Mouse (Mus musculus) layer of hippocampus, adult 9-11 months (tissue): ENCODE results near the gene Tollip.
"Not testable (repeated sequence)": the region's sequence is repeated elsewhere in the genome, so short reads cannot be mapped to it uniquely, and the experiment has no call there.

Experiments used
- DNase-seq: peaks from one replicate; pipeline ENCODE4 v3.0.0; 2022

Tollip gene

GRCm38 (mm10) chr7:141928642-141929041 is 10.3 kb upstream of the Tollip start:
- DNase-seq = peak; percentile 39

- peak; percentile 33 for DNase-seq
Measured at GRCm38 (mm10) chr7:141924917-141925316, 6.6 kb upstream of the Tollip start.

- not testable (repeated sequence) for DNase-seq
Measured at GRCm38 (mm10) chr7:141924121-141924520, 5.8 kb upstream of the Tollip start.

- no peak for DNase-seq
Measured at GRCm38 (mm10) chr7:141911305-141911704, 7.0 kb downstream of the Tollip start.

- DNase-seq = peak; percentile 77
Measured at GRCm38 (mm10) chr7:141908591-141908990, 9.7 kb downstream of the Tollip start.

GRCm38 (mm10) chr7:141902791-141903190 is 15.5 kb downstream of the Tollip start:
- DNase-seq = peak; percentile 51

GRCm38 (mm10) chr7:141902269-141902729 is 16.0 kb downstream of the Tollip start:
- peak; percentile 98 for DNase-seq

- DNase-seq = peak; percentile 23
Measured at GRCm38 (mm10) chr7:141901825-141902224, 16.5 kb downstream of the Tollip start.

GRCm38 (mm10) chr7:141892151-141892550 is 26.2 kb downstream of the Tollip start:
- DNase-seq = no peak

GRCm38 (mm10) chr7:141878813-141879212 is 39.5 kb downstream of the Tollip start:
- DNase-seq = no peak

GRCm38 (mm10) chr7:141874891-141875290 is 43.4 kb downstream of the Tollip start:
- DNase-seq = no peak

GRCm38 (mm10) chr7:141870553-141870952 is 47.8 kb downstream of the Tollip start:
- DNase-seq = no peak

GRCm38 (mm10) chr7:141869644-141870043 is 48.7 kb downstream of the Tollip start:
- DNase-seq = no peak

GRCm38 (mm10) chr7:141861046-141861445 is 57.3 kb downstream of the Tollip start:
- DNase-seq = no peak

- DNase-seq = no peak
Measured at GRCm38 (mm10) chr7:141840354-141840753, 78.0 kb downstream of the Tollip start.

GRCm38 (mm10) chr7:141838779-141839178 is 79.5 kb downstream of the Tollip start, which contains the start of gene Muc5b:
TSS of gene Muc5b (plus strand) at chr7:141839070.
- no peak for DNase-seq

- no peak for DNase-seq
Measured at GRCm38 (mm10) chr7:141836423-141836822, 81.9 kb downstream of the Tollip start.

- no peak for DNase-seq
Measured at GRCm38 (mm10) chr7:141835941-141836340, 82.4 kb downstream of the Tollip start.
